Mouse (Mus musculus): Measurements from ENCODE around the gene Gm4707.
"Not testable (repeated sequence)": the region's sequence is repeated elsewhere in the genome, so short reads cannot be mapped to it uniquely, and the experiment has no call there.

The Gm4707 gene

DNA sequence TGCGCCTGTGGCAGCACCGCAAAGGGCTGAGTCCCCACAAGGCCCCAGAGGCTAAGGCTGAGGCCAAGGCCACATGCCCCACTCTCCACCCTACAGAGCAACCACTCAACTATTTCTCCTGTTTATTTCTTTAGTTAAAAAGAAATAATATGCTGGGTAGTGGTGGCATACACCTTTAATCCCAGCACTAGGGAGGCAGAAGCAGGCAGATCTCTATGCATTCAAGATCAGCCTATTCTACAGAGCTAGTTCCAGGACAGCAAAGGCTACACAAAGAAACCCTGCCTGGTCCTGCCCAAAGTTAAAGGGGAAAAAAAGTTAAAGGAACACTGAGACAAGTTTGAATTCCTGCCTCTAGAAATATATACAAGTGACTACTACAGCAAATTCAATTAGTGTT lies at the start of gene Gm4707:
TSS of gene Gm4707 (minus strand) at position 101 of the 400 bp plus-strand sequence.
- no peak for DNase-seq

DNA sequence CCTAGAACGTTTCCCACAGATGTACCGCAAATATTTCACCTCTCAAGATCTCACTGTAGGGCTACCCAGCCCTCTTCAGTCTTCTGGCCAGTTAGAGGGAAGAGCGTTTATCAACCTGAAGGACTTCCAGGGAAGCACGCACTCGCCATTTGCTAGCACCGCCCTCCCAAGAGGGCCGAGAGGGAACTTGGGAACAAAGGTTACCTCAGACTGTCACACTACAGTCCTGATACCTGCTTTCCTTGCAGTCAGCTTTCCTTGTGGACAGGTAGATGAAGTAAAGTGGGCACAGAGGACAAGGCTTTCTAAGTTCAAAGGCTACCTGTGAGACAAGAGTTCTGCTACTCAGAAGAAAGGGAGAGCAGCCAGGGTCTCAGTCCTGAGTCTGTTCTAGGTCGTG lies 47.1 kb upstream of the Gm4707 start:
- no peak for DNase-seq

DNA sequence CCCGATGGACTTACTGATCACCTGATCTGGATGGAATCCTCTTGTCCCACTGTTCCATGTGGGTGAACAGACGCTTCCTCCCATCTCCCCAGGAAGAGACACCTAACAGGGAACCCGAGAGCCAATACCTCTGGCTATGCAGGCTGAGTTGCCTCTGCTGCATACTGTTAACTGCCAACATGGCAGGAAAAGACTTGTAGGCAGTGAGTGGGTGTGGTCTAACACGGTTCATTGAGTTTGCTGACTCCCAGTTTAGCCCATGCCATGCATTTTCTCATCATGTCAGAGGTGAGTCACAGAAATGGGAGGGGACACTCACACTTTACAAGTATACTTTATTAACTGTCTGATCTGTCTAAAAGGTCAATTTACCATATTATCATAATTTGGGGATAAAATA lies 36.1 kb upstream of the Gm4707 start:
- no peak for DNase-seq

DNA sequence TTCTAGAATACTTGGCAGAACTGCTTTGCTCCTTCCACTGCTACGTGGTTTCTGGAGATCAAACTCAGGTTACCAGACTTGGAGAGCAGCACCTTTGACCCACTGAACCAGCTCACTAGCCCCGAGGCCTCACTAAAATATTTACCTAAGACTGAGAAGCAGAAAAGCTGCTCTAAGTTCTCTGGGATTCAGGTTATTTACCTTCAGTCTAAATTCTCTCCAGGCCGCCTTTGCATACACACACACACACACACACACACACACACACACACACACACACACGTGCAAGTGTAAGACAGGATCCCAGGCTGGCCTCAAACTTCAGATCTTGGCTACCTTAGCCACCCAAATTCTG lies 31.6 kb upstream of the Gm4707 start:
- DNase-seq: no peak

DNA sequence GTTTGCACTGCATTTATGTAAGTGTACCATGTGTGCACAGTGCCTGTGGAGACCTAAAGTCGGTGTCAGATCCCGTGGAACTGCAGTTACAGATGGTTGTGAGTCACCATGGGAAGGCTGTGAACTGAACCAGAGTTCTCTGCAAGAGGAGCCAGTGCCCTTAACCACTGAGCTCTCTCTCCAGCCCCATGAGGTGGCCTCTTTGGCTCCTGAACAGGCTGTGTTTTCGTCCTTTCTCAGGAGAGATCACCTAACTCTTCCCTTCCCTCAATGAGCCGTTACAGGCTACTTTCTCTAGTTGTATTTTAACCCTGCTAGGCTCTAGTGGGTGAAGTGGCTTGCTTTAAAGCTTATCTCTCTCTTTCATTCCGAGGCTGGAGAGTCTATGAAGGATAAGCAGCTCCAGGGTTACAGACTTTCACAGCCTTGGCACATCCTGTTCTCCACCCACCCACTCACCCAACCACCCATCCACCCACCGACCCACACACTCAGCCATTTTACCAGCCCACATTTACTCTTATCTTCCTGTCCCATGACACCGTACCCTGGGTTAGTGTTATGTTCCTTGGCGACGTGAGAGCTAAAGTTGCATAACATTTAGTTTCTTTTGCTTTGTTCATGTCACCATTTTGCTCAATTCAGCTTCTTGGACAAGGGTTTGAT lies 31.1 kb upstream of the Gm4707 start:
- no peak for DNase-seq

DNA sequence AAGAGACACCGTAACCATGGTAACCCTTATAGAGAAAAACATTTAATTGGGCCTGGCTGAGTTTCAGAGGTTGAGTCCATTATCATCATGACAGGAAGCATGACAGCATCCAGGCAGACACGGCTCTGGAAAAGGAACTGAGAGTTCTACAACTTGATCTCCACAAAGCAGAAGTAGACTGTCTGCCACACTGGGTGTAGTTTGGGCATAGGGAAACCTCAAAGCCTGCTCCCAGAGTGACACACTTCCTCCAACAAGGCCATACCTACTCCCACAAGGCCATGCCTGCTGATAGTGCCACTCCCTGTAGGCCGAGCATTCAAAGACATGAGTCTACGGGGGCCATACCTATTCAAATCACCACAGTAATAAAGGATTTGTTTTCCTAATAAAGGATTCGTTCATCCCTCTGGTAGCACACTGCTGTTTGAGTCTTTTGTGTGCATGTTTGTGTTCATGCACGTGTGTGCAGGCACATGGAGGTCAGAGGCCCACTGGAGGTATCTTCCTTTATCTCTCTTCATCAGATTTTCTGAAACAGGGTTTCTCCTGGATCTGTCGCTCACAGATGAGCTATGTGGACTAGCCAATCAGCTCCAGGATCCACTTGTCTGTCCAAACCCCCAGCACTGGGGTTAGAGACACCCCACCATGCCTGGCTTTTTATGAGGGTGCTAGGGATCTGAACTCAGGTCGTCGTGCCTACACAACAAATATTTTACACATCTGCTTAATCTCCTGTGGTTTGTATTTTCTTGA lies 30.2 kb upstream of the Gm4707 start:
- no peak for DNase-seq

DNA sequence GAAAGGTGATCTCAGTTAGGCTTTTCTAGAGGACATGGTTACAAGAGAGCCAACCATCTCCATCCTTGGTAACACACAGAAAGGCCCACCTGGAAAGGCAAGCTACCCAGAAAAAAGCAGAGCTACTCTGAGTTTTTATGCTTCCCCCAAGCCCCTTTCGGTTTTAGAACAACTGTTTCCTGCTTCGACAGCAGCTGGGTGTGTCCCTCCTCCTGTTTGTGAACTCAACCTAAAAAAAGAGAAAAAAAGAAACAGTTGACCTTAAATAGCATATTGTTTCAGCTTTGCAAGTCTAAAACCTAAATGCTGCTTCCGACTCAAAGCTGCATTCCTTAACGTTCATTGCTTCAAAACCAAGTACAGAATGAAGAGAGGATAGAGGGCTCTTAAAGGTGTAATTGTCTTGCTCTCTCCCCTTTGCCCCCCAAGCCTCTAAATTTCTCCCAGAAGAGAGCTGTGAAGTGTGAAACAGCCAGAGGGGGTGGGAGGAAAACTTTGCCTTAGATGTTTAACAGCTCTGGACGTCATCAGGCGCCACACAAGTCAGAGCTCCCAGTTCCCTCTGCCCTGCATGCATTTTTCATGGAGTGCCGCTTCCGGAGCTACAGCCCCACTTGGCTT lies 26.6 kb upstream of the Gm4707 start:
- no peak for DNase-seq

DNA sequence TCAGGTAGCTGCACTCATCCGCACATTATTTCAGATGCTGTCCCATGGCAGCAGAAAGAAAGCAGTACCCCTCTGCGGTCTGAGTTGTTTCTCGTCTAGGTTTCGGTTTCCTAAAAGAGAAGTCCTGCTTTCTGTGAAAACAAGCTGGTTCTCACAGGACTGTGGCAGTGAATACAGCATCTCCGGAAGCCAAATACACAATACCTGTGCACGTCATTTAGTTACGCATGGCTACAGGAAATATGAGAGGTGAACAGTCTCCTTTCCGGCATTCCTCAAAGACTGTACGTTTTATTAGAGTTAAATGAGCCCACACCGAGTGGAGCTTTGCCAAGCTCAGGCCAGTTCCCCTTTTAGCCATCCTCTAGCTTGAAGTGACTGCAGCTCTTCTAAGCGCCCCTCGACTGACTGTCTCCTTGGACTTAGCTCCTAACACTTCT lies 26.1 kb upstream of the Gm4707 start:
- DNase-seq: no peak

DNA sequence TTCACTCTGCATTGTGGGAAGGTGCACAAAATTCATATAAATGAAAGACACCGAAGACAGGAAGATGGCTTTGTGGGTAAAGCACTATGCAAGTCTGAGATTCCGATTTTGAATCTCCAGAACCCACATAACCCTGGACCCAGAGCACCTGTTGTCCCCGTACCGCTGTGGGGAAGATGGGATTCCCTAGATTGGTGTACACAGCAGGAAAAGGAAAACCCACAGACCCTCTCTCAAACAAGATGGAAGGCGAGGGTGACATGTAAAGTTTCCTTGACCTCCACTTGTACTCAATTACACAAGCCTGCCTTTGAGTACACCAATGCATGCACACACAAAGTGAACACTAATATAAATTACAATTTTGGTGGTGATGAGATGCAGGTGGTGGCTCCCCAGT lies 25.0 kb upstream of the Gm4707 start:
- DNase-seq: no peak

DNA sequence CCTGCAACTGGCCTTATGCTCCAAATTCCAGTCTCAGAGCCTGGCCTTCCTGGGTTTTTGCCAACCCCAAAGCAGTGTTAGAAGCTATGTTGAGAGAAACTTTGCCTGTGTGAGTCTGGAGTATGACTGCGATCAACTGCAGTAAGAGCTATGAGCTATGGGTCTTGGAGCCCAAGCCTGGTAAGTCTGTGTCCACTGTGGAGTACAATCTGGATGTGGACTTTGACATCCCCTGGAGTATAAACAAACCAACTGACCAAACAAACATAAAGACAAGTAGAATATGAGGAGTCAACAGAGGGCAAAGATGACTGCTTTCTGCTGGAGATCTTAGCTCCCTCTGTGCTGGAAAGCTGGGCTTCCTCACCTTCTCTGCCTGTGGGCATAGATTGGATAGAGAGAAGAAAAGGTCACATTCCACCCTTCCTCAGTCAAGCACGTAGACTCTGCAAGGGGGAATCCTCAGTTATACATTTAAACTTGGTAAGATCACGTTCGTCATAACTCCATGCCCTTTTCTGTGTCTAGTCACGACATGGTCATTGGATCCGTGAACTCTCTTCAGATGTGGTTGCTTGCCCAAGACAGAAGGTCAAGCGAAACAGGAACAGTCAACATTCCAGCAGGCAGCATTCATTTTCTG lies 23.8 kb upstream of the Gm4707 start:
- no peak for DNase-seq

DNA sequence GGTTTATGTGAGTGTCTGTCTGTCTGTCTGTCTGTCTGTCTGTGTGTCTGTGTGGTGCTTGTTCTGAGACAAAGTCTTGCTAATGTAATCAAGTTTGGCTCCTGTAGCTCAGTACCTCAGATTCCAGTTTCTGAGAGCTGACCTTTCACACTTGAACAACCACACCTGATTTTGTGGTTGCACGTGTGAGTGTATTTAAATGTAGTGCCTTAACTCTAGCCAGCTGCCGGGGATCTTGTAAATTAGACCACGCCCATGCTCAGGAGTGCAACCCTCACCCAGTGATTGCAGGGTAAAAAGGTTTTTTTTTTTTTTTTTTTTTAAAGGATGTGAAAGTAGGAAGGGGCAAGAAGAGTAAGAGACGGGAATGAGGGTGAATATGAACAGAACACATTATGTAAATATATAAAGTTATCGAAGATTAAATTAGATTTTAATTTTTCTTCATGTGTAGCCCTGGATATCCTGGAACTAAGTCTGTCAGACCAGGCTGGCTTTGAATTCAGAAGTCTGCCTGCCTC lies 19.7 kb upstream of the Gm4707 start:
- DNase-seq: no peak

DNA sequence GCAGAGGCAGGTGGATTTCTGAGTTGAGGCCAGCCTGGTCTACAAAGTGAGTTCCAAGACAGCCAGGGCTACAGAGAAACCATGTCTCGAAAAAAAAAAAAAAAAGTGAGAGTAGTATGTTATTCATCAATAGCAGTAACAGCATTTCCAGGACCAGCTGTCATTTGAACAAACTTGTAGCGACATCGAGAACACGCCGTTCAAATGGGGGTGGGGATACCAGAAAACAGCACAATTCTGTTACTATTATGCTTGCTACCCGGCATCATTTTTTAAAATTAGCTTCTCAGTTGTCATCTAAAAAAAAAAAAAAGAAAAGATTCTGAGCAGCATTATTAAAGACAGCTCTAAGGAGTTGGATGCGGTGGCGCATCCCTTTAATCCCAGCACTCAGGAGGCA lies 17.8 kb upstream of the Gm4707 start:
- no peak for DNase-seq

DNA sequence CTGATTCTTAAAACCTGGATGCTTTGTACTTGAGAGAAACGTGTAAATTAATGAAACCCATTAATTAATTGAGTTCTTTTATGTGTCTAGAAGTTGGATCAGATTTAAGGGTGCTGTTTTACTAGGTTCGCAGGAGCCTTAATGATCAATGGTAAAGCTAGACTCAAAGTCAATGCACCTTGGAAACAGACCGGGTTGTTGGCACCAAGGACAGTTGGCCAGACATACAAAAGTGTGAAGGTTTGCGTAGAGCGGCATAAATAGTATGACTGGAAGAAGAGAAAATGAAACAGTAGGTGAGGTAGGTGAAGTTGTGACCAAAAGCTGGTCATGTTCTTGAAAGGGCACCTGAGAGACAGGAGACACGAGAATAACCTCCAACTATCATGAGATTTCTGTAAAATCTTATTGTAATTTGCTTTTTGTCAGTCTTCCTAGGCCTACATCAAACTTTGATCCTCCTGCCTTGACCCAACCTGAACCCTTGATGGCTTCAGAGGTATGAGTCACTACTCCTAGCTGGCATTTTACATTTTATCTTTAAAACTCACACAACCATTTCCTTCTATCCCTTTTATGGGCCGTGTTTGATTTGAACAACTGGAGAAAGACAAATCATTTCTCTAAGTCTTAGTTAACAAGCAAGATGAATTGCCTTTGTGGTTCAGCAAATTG lies 16.8 kb upstream of the Gm4707 start:
- DNase-seq: no peak

DNA sequence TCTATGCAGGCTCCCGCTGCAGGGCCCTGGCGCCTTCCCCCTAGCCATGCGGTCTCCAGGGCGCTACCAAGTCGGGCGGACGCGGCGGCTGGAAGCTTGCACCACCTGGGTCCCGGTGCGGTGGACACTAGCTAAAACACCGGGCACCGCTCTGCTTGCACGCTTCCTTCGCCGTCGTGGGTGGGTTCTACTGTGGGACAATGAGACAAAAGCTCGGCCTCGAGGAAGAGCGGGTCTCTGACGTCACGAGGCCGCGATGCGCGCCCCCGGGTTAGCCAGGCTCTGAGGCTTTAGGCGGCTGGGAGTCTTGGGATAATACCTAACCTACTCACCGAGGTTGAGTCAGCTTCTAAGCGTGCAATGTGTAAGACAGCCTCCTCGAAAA lies 16.0 kb upstream of the Gm4707 start:
- DNase-seq: peak; percentile 73

DNA sequence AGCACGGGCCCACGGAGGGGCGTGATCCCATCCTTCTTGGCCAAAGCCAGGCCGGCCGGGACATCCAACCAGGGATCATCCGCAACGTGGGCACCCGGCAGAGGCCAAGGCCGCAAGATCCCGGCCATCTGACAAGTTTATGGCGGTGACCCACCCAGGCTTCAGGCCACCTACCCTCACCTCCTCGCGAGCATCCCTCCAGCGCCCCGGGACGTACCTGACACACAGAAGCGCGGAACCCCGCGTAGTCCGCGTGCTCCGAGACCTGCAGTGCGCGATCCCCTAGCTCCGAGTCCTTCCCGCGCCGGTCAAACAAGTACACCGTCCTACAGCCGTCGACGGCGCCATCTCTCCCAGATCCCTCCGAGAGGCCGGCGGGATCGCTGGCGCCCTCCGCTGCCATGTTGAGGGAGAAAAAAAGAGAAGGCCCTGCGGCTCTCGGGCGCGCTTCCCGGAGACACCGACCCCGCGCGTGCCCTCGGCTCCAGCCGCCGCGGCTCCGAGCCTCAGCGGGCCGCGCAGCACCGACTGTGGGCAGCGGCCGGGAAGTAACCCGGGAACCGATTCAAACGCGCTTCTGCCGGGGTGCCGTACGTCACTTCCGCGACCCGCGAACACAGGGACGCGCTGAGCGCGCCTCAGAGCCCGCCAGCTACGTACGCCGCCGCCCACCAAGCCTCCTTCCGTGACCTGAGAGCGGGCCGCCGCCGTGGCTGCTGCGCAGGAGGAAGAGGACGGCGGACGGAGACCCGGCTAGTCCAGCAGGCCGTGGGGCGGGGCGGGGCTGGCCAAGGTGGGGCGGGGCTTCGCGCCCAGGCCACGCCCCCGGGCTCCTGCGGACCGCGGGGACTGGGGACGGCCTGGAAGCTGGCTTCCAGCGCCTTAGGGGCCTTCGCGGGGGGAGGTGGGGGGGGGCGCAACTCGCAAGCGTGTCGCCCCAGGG lies 15.3 kb upstream of the Gm4707 start, which contains the start of gene Smchd1:
TSS of gene Smchd1 (minus strand) at position 582 of the 943 bp plus-strand sequence.
- DNase-seq: peak; percentile 95

DNA sequence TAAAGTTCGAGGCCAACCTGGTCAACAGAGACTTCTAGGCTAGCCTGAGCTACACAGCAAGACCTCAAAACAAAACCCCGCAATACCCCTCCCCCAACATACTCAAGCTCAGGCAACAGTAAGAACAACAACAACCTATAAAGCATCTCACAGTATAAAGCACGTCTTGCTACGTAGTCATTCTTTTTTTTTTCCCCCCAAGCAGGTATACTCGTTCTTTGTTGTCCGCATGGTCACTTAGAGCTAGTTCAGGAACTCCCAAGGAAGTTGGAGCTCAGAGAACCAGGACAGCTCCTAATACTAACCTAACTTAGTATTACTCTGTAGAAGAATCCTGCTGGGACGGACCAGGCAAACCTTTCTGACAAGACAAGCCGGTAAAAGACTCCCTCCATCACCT lies 14.4 kb upstream of the Gm4707 start:
- no peak for DNase-seq

DNA sequence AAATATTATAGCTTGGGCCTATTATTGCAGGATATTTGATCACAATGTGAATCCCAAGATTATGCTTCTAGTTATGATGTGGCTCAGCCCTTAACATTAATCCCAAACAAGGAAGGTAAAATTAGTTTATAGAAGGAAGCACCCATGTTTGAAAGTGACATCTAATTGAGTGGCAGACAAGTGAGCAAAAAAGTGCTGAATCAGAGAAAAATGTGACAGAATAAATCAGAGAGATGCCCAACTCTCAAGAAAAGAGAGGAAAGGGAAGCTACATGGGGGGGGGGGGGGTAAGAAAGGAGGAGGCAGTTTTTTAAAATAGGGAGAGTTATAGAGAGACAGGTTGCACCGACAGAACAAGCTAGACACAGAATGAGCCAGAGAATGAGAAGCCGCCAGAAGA lies 11.5 kb upstream of the Gm4707 start:
- no peak for DNase-seq

DNA sequence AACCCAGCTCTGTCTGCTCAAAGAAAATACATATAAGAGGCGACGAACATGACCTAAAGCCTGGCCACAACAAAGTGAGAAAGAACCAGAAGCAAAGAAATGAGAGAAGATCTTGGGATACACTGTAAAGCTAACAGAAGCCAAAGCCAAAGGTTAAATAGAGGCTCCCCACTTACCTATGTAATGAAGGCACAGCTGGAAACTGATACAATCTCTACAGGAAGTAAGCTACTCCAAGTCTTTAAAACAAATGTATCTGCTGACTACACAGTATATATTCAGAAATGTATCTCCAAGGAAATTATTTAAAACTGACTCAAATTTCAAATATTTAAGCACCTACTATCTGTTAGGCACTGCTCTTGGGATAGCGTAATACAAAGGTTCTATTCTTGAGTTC lies 594 bp upstream of the Gm4707 start:
- no peak for DNase-seq

DNA sequence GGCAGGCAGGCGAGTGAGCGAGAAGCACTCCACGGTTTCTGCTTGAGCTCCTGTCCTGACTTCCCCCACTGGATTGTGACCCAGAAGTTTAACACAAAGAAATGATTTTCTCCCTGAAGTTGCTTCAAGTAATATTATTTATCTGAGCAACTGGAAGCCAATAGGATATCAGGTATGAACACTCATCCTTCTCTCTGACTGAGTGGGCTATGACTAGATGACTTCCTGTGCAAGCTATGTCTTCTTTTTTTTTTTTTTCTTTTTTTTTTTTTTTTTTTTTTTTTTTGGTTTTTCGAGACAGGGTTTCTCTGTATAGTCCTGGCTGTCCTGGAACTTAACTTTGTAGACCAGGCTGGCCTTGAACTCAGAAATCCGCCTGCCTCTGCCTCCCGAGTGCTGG lies 2.4 kb downstream of the Gm4707 start:
- not testable (repeated sequence) for DNase-seq

DNA sequence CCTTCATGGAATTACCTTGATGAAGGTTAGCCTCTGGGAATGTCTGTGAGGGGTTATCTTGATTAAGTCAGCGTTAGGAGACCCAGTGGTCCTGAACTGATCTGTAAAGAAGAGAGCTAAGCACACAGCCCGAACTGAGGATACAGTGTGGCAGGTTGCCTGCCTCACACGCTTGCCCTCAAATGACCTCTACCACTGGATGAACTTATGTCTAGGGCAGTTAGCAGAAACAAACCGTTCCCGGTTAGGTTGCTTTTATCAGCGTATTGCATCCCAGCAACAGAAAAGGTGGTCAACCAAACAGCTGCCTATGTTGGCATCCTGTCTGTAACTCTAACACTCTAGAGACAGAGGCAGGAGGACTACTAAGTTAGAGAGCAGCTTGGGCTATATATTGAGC lies 14.5 kb downstream of the Gm4707 start:
- no peak for DNase-seq

DNA sequence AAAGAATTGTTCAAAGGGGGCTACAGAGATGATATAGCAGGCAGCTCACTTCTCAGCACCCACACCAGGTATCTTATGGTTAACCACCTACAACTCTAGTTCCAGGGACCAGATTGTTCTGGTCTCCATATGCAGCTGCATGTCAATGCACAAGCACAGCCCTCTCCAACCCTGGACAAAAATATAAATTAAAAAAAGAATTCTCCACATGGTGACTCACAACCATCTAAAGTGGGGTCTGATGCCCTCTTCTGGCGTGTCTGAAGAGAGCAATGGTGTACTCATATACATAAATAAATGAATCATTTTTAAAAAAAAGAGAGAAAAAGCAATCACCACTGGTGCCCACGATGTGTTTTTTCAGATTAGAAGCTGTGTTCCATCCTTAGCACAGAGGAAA lies 15.0 kb downstream of the Gm4707 start:
- DNase-seq: peak; percentile 18

DNA sequence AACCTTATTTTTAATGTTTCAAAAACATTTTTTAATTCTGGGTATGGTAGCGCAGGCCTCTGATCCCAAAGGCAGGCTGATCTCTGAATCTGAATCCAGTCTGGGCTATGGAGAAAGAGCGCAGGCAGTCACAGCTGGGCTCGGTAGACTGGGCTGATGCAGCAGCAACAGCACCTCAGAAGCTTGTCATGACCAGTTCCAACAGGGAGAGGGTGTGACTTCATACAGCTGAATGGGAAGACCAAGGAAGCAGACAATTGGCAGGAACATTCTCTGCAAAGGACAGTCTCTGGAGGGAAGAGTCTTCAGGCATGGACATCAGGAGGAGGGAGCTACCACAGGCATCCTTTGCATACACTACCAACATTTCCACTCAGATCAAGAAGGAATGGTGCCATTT lies 15.6 kb downstream of the Gm4707 start:
- no peak for DNase-seq
